Mouse (Mus musculus) ovary, postnatal 10 days (tissue): Measurements from ENCODE around the gene Ust.
"Not testable (repeated sequence)": the region's sequence is repeated elsewhere in the genome, so short reads cannot be mapped to it uniquely, and the experiment has no call there.

Experiments
- DNase-seq: peaks from one replicate; pipeline ENCODE4 v3.0.0; 2022; ENCODE audit warnings: low spot score

Ust gene

GRCm38 (mm10) chr10:8518141-8519013, at the start of gene Ust:
TSS of gene Ust (minus strand) at chr10:8518825.
- DNase-seq, result peak; percentile 61

GRCm38 (mm10) chr10:8561366-8561765, 42.7 kb upstream of the Ust start:
- no peak for DNase-seq

GRCm38 (mm10) chr10:8559566-8559965, 40.9 kb upstream of the Ust start:
- not testable (repeated sequence) for DNase-seq

- DNase-seq, result not testable (repeated sequence)
Observed at GRCm38 (mm10) chr10:8552239-8552638, 33.6 kb upstream of the Ust start.

- not testable (repeated sequence) for DNase-seq
Observed at GRCm38 (mm10) chr10:8551601-8552000, 33.0 kb upstream of the Ust start.

GRCm38 (mm10) chr10:8541514-8541913, 22.9 kb upstream of the Ust start:
- DNase-seq, result no peak

- DNase-seq, result no peak
Observed at GRCm38 (mm10) chr10:8535445-8535844, 16.8 kb upstream of the Ust start.

GRCm38 (mm10) chr10:8531651-8532050, 13.0 kb upstream of the Ust start:
- no peak for DNase-seq

GRCm38 (mm10) chr10:8530505-8531051, 12.0 kb upstream of the Ust start:
- no peak for DNase-seq

- no peak for DNase-seq
Observed at GRCm38 (mm10) chr10:8529173-8529572, 10.5 kb upstream of the Ust start.

- no peak for DNase-seq
Observed at GRCm38 (mm10) chr10:8525354-8525753, 6.7 kb upstream of the Ust start.

- DNase-seq, result no peak
Observed at GRCm38 (mm10) chr10:8521536-8521935, 2.9 kb upstream of the Ust start.

GRCm38 (mm10) chr10:8520766-8521395, 2.3 kb upstream of the Ust start:
- no peak for DNase-seq

GRCm38 (mm10) chr10:8519014-8519491, 428 bp upstream of the Ust start:
- DNase-seq, result peak; percentile 10

- no peak for DNase-seq
Observed at GRCm38 (mm10) chr10:8517591-8518140, 959 bp downstream of the Ust start.

GRCm38 (mm10) chr10:8516916-8517524, 1.6 kb downstream of the Ust start:
- DNase-seq, result no peak

GRCm38 (mm10) chr10:8513690-8514089, 4.9 kb downstream of the Ust start:
- DNase-seq, result no peak

GRCm38 (mm10) chr10:8512222-8512621, 6.4 kb downstream of the Ust start:
- no peak for DNase-seq

GRCm38 (mm10) chr10:8511760-8512159, 6.9 kb downstream of the Ust start:
- no peak for DNase-seq

GRCm38 (mm10) chr10:8506247-8506573, 12.4 kb downstream of the Ust start:
- no peak for DNase-seq

- DNase-seq, result no peak
Observed at GRCm38 (mm10) chr10:8505346-8506246, 13.0 kb downstream of the Ust start.
